Mouse (Mus musculus) v-Abl transformed pro-B cells (cell line): ENCODE results near the gene Trpm5.

Experiments
- in situ Hi-C, 2 experiments: fragments of 400-800 bp; cut with MboI; formaldehyde crosslinking; loops; one replicate each; pipeline ENCODE4 v1.15.1; 2025; ENCODE audit not compliant: unreplicated experiment in 2 of 2

Gene Trpm5

DNA sequence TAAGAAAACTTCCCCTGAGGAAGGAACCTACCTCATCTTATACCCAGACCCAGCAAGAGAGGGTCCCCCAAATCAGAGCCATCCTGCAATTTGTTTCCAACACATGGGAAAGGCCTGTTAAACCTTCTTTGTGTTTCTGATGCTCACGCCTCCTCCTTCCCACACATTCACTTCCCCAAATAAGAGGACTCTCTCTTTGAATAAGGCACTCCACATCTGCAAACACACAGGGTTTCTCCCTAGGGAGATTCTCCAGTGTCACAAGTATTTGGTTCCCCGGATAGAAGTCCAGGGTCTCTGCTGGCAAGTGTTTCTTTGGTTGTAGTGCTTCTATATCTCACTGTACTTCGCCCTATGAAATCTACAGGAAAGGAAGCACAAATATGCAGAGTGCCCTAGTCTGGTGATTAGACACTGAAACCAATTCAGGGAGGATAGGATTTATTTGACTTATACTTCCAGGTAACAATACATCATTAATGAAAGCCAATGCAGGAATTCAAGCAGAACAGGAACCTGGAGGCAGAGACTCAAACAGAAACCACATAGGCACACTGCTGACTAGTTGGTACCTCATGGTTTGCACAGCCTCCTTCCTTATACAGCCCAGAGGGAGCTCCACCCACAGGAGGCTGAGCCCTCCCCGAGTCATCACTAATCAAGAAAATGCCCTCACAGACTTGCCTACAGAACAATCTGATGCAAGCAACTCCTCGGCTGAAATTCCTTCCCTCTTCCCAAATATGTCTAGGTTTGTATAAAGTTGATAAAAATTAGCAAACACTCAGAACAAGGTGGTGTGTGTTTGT, 72.9 kb downstream of the Trpm5 start:
- in situ Hi-C loops, result no loop called here

GRCm38 (mm10) chr7:143020764-143021163, 73.7 kb downstream of the Trpm5 start:
- in situ Hi-C loops, result no loop called here

DNA sequence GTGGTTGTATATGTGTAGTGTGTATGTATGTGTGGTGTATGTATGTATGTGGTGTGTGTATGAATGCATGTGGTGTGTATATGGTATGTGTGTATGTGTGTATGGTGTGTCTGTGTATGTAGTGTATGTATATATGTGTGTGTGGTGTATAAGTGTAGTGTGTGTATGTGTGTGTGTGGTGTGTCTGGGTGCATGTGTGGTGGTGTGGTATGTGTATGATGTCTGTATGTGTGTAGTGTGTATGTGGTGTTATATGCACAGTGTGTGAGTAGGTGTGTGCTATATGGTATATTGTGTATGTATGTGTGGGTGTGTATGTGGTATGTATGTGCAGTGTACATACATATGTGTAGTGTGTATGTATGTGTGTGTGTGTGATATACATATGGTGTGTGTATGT, 74.4 kb downstream of the Trpm5 start:
- in situ Hi-C loops, result no loop called here
